Mouse (Mus musculus) lung, adult 10 weeks (tissue): ENCODE data around the gene ccdc198. TPM values are rescaled to one million over a fixed set of nuclear protein-coding genes. Genes with fewer than 3 reads are reported as not detected.

Source experiments
- polyA plus RNA-seq: library from polyadenylated mRNA; stranded (reverse); fragments of 350-450 nt; fragmentation: Illumina TruSeq; extraction: RNeasy Lipid Tissue Mini Kit (QIAGEN cat#74804); gene quantifications from one replicate; pipeline ENCODE4 v1.2.3, GENCODE M21; 2014; ENCODE audit warnings: low read depth, low replicate concordance; ENCODE audit not compliant: insufficient read depth

ccdc198 gene
- not detected for polyA plus RNA-seq

DNA sequence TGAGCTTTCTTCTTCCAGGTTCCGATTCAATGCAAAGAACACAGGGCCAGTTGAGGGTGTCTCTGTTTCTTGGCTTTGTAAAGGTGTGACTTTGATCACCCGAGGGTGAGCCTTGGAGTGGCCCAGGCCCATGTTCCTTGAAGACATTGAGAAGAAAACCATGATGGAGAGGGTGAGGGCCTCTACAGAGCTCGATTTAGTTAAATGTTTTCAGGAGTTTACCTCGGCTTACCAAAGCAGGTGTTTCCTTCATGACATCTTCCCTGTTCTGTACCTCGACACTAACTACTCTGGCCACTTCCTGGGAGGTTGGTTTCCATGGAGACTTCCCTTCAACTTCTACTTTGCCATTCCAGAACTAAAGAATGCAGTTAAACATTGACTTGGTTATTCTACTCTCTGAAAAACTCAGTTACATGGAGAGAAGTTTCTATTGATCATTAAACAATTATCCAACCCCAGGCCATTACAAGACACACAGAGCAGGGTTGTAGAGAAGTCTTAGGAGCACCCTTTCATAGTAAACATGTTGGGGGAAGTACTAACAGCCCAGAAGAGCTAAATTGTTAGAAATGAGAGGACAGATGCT, at the start of gene ccdc198:
Gene ccdc198 (minus strand): TSS at position 349 of the 589 bp plus-strand sequence.

DNA sequence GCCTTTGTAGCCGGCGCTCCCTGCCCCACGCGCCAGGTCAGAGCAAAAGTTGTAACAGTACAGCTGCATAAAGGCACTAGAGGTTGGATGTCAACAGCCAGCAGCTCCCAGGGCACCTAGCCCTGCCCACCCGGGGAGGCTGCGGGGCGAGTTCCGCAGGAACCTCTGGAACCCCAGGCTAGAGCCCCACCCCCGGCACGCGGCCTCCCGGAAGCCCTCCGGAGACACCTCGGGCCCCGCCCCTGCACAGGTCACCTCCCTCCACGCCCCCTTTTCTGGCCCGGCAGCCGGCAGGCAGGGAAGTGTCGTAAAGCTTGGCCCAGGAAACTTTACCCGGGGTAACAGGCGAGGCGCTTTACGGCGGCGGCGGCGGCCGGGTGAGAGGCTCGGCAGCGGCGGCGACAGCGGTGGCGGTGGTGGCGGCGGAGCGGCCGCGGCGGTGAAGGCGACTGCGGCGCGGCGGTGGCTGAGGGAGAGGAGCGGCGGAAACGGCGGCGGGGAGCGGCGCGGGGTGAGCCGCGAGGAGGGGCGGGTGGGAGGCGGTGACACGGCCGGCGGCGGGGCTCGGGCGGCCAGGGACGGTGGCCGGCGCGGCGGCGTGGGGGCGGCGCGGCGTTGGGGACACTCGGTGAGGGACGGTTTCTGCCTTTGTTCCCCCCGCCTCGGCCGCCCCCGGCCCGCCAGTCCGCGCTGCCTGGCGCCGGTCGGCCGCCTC, 73.2 kb downstream of the ccdc198 start, which contains the start of gene Naa30:
Gene Naa30 (plus strand): TSS at position 360 of the 715 bp plus-strand sequence.

Other genes starting within 250 kb of the ccdc198 start
- 9.2 TPM for gene Ap5m1, start 179.4 kb downstream of the ccdc198 start, polyA plus RNA-seq
- 10.4 TPM for gene Exoc5, start 178.8 kb downstream of the ccdc198 start, polyA plus RNA-seq
- gene Naa30, start 73.2 kb downstream of the ccdc198 start, polyA plus RNA-seq: 9.9 TPM